Mouse (Mus musculus) cerebellum, adult 11 months (tissue): ENCODE measurements around the gene Add2.
"Not testable (repeated sequence)": the region's sequence is repeated elsewhere in the genome, so short reads cannot be mapped to it uniquely, and the experiment has no call there.

ENCODE experiments used
- DNase-seq: peaks from one replicate; pipeline ENCODE4 v3.0.0; 2022

Gene Add2

DNA sequence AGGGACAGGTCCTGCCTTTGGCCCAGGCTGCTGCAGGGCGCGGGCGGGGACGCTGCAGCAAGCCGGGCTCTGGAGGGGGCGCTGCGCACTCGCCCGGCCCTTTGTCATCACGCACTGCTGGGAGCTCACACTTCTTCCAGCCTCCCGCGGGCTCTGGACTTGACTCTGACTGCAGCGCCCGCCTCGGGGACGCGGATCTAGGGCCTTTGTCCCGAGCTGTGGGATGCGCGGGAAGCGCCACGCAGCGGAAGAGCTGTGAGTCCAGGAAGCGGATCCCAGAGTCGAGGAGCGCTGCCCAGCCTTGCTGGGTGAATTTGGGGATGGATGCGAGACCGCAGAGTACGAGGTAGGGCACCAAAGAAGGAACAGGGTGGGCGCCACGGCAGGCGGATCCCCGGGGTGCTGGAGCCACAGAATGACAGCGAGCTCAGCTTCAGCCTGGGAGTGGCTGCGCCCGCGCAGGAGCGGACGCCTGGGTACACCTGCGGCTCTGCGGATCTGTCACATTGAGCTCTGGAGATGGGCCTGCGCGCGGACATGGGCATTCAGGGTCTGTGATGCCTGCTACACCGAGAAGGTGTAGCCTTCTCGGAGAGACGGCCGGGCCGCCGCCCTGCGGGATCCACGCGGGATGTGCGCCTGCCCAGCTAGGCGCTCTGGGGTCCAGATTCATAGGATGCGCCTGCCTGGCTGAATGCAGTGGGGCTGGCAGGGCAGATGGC is at the start of gene Add2:
Gene Add2, plus strand, starts transcription at position 81 of the 722 bp plus-strand sequence.
- DNase-seq: peak; percentile 72

GRCm38 (mm10) chr6:85978736-85979135 is 49.7 kb upstream of the Add2 start:
- not testable (repeated sequence) for DNase-seq

- no peak for DNase-seq
Measured at GRCm38 (mm10) chr6:85984351-85984750, 44.1 kb upstream of the Add2 start.

GRCm38 (mm10) chr6:85989570-85989969 is 38.9 kb upstream of the Add2 start:
- not testable (repeated sequence) for DNase-seq

- DNase-seq: not testable (repeated sequence)
Measured at GRCm38 (mm10) chr6:85990774-85991173, 37.7 kb upstream of the Add2 start.

DNA sequence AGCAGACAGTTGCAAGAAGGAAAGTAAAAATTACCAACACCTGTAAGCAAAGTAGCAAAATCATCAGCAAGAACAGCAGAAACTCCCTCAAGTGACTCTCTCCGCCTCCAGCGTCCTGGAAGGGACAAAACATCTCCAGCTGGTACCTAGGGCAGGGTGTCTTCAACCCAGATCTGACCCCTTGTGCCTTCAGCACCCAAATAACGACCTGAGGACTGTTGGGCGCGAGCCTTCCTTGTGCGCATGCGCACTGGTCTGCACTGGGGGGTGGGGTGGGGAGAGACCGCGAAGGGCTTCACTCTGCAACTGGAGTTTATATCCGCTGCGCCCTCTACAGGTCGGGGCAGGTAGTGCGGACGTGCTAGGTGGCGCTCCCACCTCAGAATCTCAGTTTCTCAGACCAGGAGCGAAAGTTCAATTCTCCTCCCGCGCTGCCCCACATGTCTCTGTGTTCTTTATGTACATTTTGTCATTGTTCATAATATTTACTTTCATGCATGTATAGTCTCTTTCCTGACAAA is 25.0 kb upstream of the Add2 start:
- DNase-seq: no peak

GRCm38 (mm10) chr6:86004271-86005148 is 24.0 kb upstream of the Add2 start:
- DNase-seq: peak; percentile 68

- DNase-seq: peak; percentile 51
Measured at GRCm38 (mm10) chr6:86009980-86010379, 18.5 kb upstream of the Add2 start.

GRCm38 (mm10) chr6:86014812-86015211 is 13.7 kb upstream of the Add2 start:
- not testable (repeated sequence) for DNase-seq

DNA sequence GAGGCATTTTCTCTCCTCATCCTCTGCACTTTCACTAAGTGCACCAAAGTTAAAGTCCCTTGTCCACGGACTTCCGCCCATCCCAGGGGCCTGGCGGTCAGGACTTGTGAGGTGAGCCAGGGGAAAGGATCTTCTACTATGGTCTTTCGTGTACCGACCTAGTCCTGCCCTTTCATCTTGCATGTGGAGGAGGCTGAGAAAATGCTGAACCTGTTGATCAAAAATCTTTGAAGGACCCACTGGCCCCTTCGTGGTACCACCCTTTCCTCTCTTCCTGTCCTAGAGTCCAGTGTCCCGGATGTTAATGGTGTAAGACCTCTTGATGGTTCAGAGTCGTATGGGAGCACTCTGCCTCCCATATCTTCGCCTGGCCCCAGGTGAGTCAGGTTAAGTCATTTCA is 12.6 kb upstream of the Add2 start, which contains the start of gene Figla:
Gene Figla, plus strand, starts transcription at position 301 of the 400 bp plus-strand sequence.
- DNase-seq: no peak

- no peak for DNase-seq
Measured at GRCm38 (mm10) chr6:86016793-86017350, 11.6 kb upstream of the Add2 start.

DNA sequence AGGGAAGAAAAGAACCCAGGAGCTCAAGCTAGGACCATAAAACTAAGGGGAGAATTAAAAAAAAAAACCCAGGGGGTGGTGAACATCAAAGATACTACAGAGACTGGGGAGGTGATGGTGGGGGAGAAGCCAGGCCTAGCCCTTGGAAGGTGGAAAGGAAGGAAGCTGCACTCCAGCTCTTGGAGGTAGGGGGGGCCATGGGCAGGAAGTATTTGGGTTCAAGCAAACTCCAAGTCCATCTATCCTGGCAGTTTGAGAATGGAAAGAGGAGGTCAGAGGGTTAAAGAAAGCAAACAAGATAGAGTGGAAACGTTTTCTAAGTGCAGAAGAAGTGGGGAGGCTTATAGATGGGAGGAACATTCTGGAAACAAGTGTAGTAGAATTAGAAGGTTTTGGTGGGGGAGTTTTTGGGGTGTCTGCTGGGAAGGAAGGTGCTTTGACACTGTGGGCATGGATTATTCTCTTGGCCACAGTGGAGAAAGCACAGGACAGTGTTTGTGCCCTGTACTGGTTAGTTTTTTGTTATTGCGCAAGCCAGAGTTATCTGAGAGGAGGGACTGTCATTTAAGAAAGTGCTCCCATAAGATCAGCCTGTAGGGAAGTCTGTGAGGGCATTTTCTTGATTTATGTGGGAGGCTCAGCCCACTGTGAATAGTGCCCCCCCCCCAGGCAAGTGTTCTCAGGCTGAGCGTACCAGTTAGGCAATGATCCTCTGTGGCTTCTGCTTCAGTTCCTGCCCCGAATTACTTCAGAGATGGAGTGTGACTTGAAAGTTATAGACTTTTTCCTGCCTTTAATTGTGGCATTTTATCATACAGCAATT is 8.9 kb upstream of the Add2 start:
- DNase-seq: no peak

GRCm38 (mm10) chr6:86020948-86021347 is 7.5 kb upstream of the Add2 start:
- no peak for DNase-seq

GRCm38 (mm10) chr6:86026632-86027292 is 1.7 kb upstream of the Add2 start:
- DNase-seq: no peak

GRCm38 (mm10) chr6:86028150-86028549 is 331 bp upstream of the Add2 start:
- no peak for DNase-seq

DNA sequence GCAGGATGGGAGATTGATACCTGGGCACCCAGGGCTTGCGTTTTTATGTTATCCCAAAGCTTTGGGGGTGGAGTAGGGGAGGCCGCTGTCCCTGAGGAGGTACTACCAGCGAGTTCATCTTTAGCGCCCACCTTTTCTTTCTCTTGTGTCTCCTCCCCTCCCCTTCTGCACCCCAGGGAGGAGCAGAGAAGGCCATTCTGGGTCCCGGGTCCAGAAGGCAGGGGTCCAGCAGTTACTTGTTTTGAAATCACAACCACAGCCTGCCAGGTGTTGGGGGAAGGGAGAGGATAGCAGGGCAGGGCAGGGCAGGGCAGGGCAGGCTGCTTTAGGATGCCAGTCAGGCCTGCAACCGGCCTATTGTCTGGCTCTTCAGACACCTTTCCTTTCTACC is 837 bp downstream of the Add2 start:
- peak; percentile 41 for DNase-seq

GRCm38 (mm10) chr6:86031527-86031926 is 3.0 kb downstream of the Add2 start:
- peak; percentile 32 for DNase-seq

DNA sequence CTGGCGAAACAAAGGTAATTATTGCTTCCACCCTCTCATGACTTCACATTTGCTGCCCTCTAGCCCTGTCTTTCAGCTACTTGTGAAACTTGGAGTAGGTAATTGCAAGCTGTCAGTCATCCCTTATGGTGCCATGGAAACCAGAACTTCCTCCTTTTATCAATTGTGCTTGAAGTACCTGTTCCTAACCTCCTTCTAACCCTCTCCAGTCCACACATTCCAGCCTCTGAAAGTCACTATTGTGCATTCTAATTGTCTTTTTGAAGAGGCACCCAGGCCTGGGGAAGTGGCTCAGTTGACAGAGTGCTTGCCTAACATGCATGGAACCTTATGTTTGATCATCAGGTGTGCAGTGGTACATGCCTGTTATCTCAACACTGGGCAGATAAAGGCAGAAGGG is 5.2 kb downstream of the Add2 start:
- no peak for DNase-seq

DNA sequence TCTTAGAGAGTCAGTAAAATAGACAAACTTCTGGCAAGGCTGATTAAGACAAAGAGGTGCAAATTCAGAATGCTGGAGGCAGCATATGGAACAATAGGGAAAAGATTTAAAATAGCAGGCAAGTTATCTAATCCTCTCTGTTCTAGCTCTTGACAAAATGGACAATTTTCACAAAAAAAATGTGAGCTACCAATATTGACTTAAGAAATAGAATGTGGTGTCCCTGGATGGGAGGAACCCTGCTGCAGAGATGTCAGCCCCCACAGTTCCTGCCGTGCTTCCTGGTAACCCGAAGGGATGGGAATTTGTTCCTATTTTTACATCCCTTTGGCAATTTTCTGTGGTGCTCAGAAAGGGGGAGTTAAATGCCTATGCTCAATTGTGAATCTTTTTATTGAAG is 10.4 kb downstream of the Add2 start:
- no peak for DNase-seq

- DNase-seq: no peak
Measured at GRCm38 (mm10) chr6:86040140-86040539, 11.7 kb downstream of the Add2 start.

- DNase-seq: no peak
Measured at GRCm38 (mm10) chr6:86047510-86047909, 19.0 kb downstream of the Add2 start.

DNA sequence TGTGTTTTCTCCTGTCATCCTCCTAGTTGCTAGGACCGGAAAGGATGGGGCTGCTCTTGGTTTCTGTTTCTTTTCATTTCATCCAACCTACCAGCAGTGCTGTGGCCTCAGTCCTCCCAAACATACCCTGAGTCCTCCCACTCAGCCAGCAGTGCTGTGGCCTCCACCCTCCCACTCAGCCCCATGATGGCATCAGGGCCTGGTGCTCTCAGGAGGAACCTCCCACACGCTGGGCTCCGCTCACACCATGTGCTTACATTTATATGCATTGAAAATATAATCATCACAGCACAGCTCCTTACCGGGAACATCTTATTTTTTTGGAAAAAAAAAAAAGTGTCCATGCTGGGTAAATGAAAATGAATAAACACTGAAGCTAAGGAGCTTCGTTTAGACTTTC is 20.0 kb downstream of the Add2 start:
- no peak for DNase-seq
